Mouse (Mus musculus) fat pad, adult 2 months (tissue): ENCODE data around the gene Gm12166.

ENCODE experiments used
- DNase-seq: peaks from one replicate; pipeline ENCODE4 v3.0.0-alpha.2; 2011; ENCODE audit warnings: low read depth, low spot score; ENCODE audit errors: extremely low read depth

Gene Gm12166

GRCm38 (mm10) chr11:46021850-46022249 lies 30.3 kb downstream of the Gm12166 start:
- DNase-seq, result no peak

- no peak for DNase-seq
These were observed 31.9 kb downstream of the Gm12166 start for GRCm38 (mm10) chr11:46020246-46020645.

- DNase-seq, result no peak
These were observed 36.1 kb downstream of the Gm12166 start for GRCm38 (mm10) chr11:46016061-46016460.
